Mouse (Mus musculus): ENCODE measurements at regions not wholly inside any gene's neighbourhood (a gene's known extent, or its start where the extent isn't known, plus 50 kb on each side); places are given as distances from the start of the nearest gene placed in this dataset.
"Not testable (repeated sequence)": the region's sequence is repeated elsewhere in the genome, so short reads cannot be mapped to it uniquely, and the experiment has no call there.

- intact Hi-C loops (cut with DNase I): loop anchor here (5.0 kb wide), 1 partner anchor 308 kb away; no protein-coding TSS in a partner anchor
- no peak for DNase-seq
These were observed 294.5 kb upstream of the Arglu1 start for GRCm38 (mm10) chr8:8984829-8985251.

- intact Hi-C loops (cut with DNase I): no loop called here
- no peak for DNase-seq
These were observed 294.0 kb upstream of the Arglu1 start for GRCm38 (mm10) chr8:8984159-8984828.

GRCm38 (mm10) chr8:8983133-8983661 is 292.9 kb upstream of the Arglu1 start:
- DNase-seq: no peak
- intact Hi-C loops (cut with DNase I): no loop called here

GRCm38 (mm10) chr8:8978969-8979368 is 288.6 kb upstream of the Arglu1 start:
- intact Hi-C loops (cut with DNase I): no loop called here
- DNase-seq: no peak

- no peak for DNase-seq
These were observed 283.4 kb upstream of the Arglu1 start for GRCm38 (mm10) chr8:8973769-8974168.

GRCm38 (mm10) chr8:8973334-8973733 is 283.0 kb upstream of the Arglu1 start:
- intact Hi-C loops (cut with DNase I): no loop called here

More at GRCm38 (mm10) chr8:8973769-8974168, 283.4 kb upstream of the Arglu1 start:
- intact Hi-C loops (cut with DNase I): no loop called here

GRCm38 (mm10) chr8:8970776-8971175 is 280.5 kb upstream of the Arglu1 start:
- DNase-seq: no peak
- intact Hi-C loops (cut with DNase I): no loop called here

More at GRCm38 (mm10) chr8:8973334-8973733, 283.0 kb upstream of the Arglu1 start:
- DNase-seq: no peak

GRCm38 (mm10) chr8:8970346-8970745 is 280.0 kb upstream of the Arglu1 start:
- no peak for DNase-seq
- intact Hi-C loops (cut with DNase I): no loop called here

GRCm38 (mm10) chr8:8969112-8969950 is 279.0 kb upstream of the Arglu1 start:
- intact Hi-C loops (cut with DNase I): no loop called here
- no peak for DNase-seq

GRCm38 (mm10) chr8:8966658-8967048 is 276.3 kb upstream of the Arglu1 start:
- intact Hi-C loops (cut with DNase I): no loop called here
- DNase-seq: no peak

- no peak for DNase-seq
- intact Hi-C loops (cut with DNase I): no loop called here
These were observed 275.8 kb upstream of the Arglu1 start for GRCm38 (mm10) chr8:8965983-8966657.

GRCm38 (mm10) chr8:8960221-8960620 is 269.9 kb upstream of the Arglu1 start:
- intact Hi-C loops (cut with DNase I): no loop called here
- DNase-seq: no peak

- intact Hi-C loops (cut with DNase I): no loop called here
- no peak for DNase-seq
These were observed 269.4 kb upstream of the Arglu1 start for GRCm38 (mm10) chr8:8959787-8960093.

- peak; percentile 26 for DNase-seq
- intact Hi-C loops (cut with DNase I): no loop called here
These were observed 268.9 kb upstream of the Arglu1 start for GRCm38 (mm10) chr8:8959021-8959786.

GRCm38 (mm10) chr8:8958140-8958539 is 267.8 kb upstream of the Arglu1 start:
- DNase-seq; intact Hi-C loops (cut with DNase I): not testable (repeated sequence)

- no peak for DNase-seq
- intact Hi-C loops (cut with DNase I): no loop called here
These were observed 261.9 kb upstream of the Arglu1 start for GRCm38 (mm10) chr8:8952212-8952611.

GRCm38 (mm10) chr8:8951186-8951585 is 260.9 kb upstream of the Arglu1 start:
- no peak for DNase-seq
- intact Hi-C loops (cut with DNase I): no loop called here

GRCm38 (mm10) chr8:8947516-8948161 is 257.3 kb upstream of the Arglu1 start:
- DNase-seq: no peak
- intact Hi-C loops (cut with DNase I): no loop called here

- no peak for DNase-seq
- intact Hi-C loops (cut with DNase I): no loop called here
These were observed 252.7 kb upstream of the Arglu1 start for GRCm38 (mm10) chr8:8942991-8943390.

- DNase-seq: no peak
- intact Hi-C loops (cut with DNase I): no loop called here
These were observed 250.6 kb upstream of the Arglu1 start for GRCm38 (mm10) chr8:8940899-8941298.
